Mouse (Mus musculus) forebrain, embryonic 13.5 days (tissue): Measurements from ENCODE around the gene Stn1. TPM values are rescaled to one million over a fixed set of nuclear protein-coding genes. Genes with fewer than 3 reads are reported as not detected.

Experiments
- ATAC-seq: fragments of 200-750 bp; cut with Nextera tagmentation; 2 replicates; pipeline ENCODE4 v1.8.0; 2017
- H3K27ac ChIP-seq: fragments of 300-500 bp; sonication (generic); 2 replicates; pipeline ENCODE4 v1.5.1; 2015; ENCODE audit warnings: inconsistent platforms, mild to moderate bottlenecking, moderate library complexity
- H3K27me3 ChIP-seq: fragments of 300-500 bp; sonication (generic); 2 replicates; pipeline ENCODE4 v1.6.1; 2015; ENCODE audit warnings: mild to moderate bottlenecking, inconsistent platforms
- H3K36me3 ChIP-seq: fragments of 300-500 bp; sonication (generic); 2 replicates; pipeline ENCODE4 v1.6.1; 2015; ENCODE audit warnings: mild to moderate bottlenecking, inconsistent platforms; ENCODE audit not compliant: poor library complexity, severe bottlenecking
- H3K4me1 ChIP-seq: fragments of 300-500 bp; sonication (generic); 2 replicates; pipeline ENCODE4 v1.6.1; 2015; ENCODE audit warnings: inconsistent platforms
- H3K4me2 ChIP-seq: fragments of 300-500 bp; sonication (generic); 2 replicates; pipeline ENCODE4 v1.6.1; 2015; ENCODE audit warnings: inconsistent platforms, mild to moderate bottlenecking, moderate library complexity
- H3K4me3 ChIP-seq: fragments of 300-500 bp; sonication (generic); 2 replicates; pipeline ENCODE4 v1.5.1; 2015; ENCODE audit warnings: mild to moderate bottlenecking, inconsistent platforms
- H3K9ac ChIP-seq: fragments of 300-500 bp; sonication (generic); 2 replicates; pipeline ENCODE4 v1.6.1; 2015; ENCODE audit warnings: mild to moderate bottlenecking, inconsistent platforms
- H3K9me3 ChIP-seq: fragments of 300-500 bp; sonication (generic); replicated peaks from 2 replicates; pipeline ENCODE4 v1.6.1; 2016; ENCODE audit warnings: inconsistent platforms
- WGBS: fragments of 180-500 bp; shearing (Covaris S2); methylation state at CpG from one replicate; pipeline ENCODE4 v1.1.7; 2015; 5-methylcytosine and 5-hydroxymethylcytosine counted together
- polyA plus RNA-seq: library from polyadenylated mRNA; unstranded; fragments of >200 nt; fragmentation: Nextera tagmentation; extraction: Ambion mirVana; gene quantifications from 2 replicates; pipeline ENCODE4 v1.2.1, GENCODE M21; 2015

Gene Stn1
- polyA plus RNA-seq, 1 experiment from 2014 or later = 39.0 TPM

DNA sequence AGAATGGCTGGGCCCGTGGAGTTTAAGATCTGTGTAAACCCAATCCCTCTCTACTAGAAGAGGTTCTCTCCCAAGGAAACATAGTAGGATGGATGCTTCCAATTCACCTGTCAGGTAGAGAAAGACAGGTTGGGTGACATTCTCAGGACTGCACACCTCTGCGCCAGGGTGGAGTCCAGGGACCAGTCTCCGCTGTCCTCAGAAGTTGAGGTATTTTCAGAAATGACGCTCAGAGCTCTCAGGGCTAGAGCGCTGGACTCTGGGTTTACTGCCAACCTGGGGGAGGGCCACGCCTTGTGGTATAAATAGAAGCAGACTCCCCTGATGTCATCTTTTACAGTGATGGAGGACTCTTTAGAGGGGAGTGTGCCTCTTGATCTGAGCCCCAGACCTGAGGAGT is 572 bp upstream of the Stn1 start:
- Histone ChIP-seq H3K9ac (peak overlapping the region; percentile 69; the same call in 1 of the 2 replicates), H3K9me3 (no peaks in the 10 kb centered on the region), H3K27ac (no peak overlapping the region), H3K4me1 (peaks cover 16% of the 10 kb centered on the region), H3K4me3 (peak overlapping the region; percentile 54; the same call in 1 of the 2 replicates), H3K36me3 (peaks cover 13% of the 10 kb centered on the region), H3K4me2 (peak overlapping the region; percentile 71), H3K27me3 (no peaks in the 10 kb centered on the region)
- no peak for ATAC-seq
- WGBS = 89% methylated on average over 6 of the region's 6 CpGs

- Histone ChIP-seq H3K27me3 (no peaks in the 10 kb centered on the region), H3K4me1 (peaks cover 16% of the 10 kb centered on the region), H3K27ac (peak overlapping the region; percentile 52; the same call in 1 of the 2 replicates)
Measured at GRCm38 (mm10) chr19:47536521-47537299, 597 bp downstream of the Stn1 start.

GRCm38 (mm10) chr19:47534131-47534530 is 3.2 kb downstream of the Stn1 start:
- H3K9ac ChIP-seq = no peak overlapping the region
- 74% methylated on average over 1 of the region's 1 CpGs for WGBS
- no peak overlapping the region for H3K27ac ChIP-seq
- no peak overlapping the region for H3K4me2 ChIP-seq
- H3K36me3 ChIP-seq = peaks cover 29% of the 10 kb centered on the region
- H3K4me1 ChIP-seq = peaks cover 16% of the 10 kb centered on the region
- ATAC-seq = no peak
- H3K4me3 ChIP-seq = no peak overlapping the region
- no peaks in the 10 kb centered on the region for H3K27me3 ChIP-seq
- no peaks in the 10 kb centered on the region for H3K9me3 ChIP-seq

More at GRCm38 (mm10) chr19:47536521-47537299, 597 bp downstream of the Stn1 start:
- ATAC-seq = peak; percentile 99
- peak overlapping the region; percentile 71 for H3K4me2 ChIP-seq
- H3K36me3 ChIP-seq = peaks cover 22% of the 10 kb centered on the region
- H3K9me3 ChIP-seq = no peaks in the 10 kb centered on the region
- peak overlapping the region; percentile 54 for H3K4me3 ChIP-seq
- WGBS = 5% methylated on average over 39 of the region's 39 CpGs
- H3K9ac ChIP-seq = peak overlapping the region; percentile 69

GRCm38 (mm10) chr19:47532449-47532848 is 4.9 kb downstream of the Stn1 start:
- Histone ChIP-seq H3K27me3 (no peaks in the 10 kb centered on the region), H3K4me3 (no peak overlapping the region), H3K36me3 (peaks cover 41% of the 10 kb centered on the region), H3K9me3 (no peaks in the 10 kb centered on the region), H3K27ac (no peak overlapping the region), H3K4me1 (peaks cover 11% of the 10 kb centered on the region), H3K9ac (no peak overlapping the region), H3K4me2 (no peak overlapping the region)
- ATAC-seq = no peak
- 88% methylated on average over 3 of the region's 3 CpGs for WGBS

DNA sequence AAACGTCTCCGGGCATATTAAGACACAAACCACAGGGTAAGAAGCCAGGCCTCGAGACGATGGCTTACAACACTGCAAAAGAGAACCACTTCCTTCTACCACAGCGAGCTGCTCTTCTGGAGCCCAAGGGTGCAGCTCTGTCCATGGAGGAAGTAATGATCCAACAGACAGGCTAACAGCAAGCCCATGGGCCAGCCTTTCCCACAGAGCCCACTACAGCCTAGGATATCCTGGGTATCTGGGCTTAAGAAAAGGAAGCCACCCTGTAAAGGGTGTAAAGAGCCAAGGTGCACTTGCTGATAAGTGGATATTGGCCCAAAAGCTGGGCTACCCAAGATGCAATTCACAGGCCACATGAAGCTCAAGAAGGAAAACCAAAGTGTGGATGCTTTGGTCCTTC is 6.0 kb downstream of the Stn1 start:
- peaks cover 6% of the 10 kb centered on the region for H3K4me1 ChIP-seq
- H3K4me3 ChIP-seq = no peak overlapping the region
- H3K4me2 ChIP-seq = no peak overlapping the region
- H3K9me3 ChIP-seq = no peaks in the 10 kb centered on the region
- H3K36me3 ChIP-seq = peaks cover 44% of the 10 kb centered on the region
- WGBS = 88% methylated on average over 5 of the region's 5 CpGs
- ATAC-seq = no peak
- no peaks in the 10 kb centered on the region for H3K27me3 ChIP-seq
- H3K27ac ChIP-seq = no peak overlapping the region
- no peak overlapping the region for H3K9ac ChIP-seq

DNA sequence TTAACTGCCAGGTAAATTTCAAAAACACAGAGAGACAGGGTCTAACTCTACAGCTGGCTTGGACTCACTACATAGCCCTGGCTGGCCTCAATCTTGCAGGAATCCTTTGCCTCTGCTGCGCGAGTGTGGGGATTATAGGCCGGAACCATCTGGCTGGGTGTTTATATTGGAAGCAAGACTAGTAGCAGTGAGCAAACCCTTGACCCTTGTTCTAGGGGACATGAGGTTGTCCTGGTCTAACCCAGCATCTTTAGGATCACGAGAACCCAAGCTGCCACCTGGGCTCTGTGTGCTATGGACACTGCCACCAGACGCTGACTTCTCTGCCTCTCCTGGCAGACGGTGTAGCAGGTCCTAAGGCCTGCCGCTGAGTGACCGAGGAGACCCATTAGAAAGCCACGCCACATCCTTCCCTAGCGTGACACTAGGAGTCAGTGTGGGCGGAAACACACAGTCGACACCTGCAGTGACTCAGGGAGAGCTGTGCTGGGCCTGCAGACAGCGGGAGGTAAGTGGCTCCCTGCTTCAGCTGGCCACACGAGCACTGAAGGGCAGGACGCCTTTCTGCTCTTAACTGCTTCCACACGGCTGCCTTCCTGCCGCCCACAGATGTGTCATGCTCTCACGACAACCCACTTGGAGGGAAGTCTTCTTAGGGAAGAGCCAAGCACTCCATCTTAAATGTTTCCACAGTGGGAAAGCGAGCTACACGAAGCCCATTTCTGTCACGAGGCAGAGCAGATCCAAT is 10.9 kb downstream of the Stn1 start:
- ATAC-seq = no peak
- WGBS = 85% methylated on average over 21 of the region's 21 CpGs
- Histone ChIP-seq H3K27ac (no peak overlapping the region), H3K4me1 (no peaks in the 10 kb centered on the region), H3K9ac (no peak overlapping the region), H3K4me2 (no peak overlapping the region), H3K27me3 (no peaks in the 10 kb centered on the region), H3K4me3 (no peak overlapping the region), H3K9me3 (no peaks in the 10 kb centered on the region), H3K36me3 (peaks cover 54% of the 10 kb centered on the region)

DNA sequence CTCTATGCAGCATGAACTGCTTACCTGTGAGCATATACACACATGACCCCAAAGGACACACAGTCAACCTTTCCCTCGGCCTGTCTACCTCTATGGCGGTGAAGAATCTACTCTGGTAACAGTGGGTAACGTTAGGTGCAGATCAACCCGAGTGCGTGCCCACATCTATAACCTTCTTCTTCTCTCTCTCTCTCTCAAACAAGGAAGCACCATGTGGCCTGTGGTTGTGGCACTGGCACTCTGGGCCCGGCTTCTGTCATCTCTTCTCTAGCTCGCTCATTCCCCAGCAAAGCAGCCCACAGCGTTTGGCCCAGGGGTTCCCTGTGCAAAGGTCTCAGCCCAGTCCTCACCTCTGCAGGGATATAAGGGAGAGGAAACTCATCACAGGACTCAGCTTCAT is 12.4 kb downstream of the Stn1 start:
- Histone ChIP-seq H3K9ac (no peak overlapping the region), H3K27ac (no peak overlapping the region), H3K27me3 (no peaks in the 10 kb centered on the region), H3K4me3 (no peak overlapping the region), H3K36me3 (peaks cover 48% of the 10 kb centered on the region), H3K4me1 (no peaks in the 10 kb centered on the region), H3K4me2 (no peak overlapping the region), H3K9me3 (no peaks in the 10 kb centered on the region)
- no peak for ATAC-seq
- WGBS = 94% methylated on average over 8 of the region's 8 CpGs

GRCm38 (mm10) chr19:47521403-47521802 is 15.9 kb downstream of the Stn1 start:
- no peak overlapping the region for H3K27ac ChIP-seq
- WGBS = 85% methylated on average over 5 of the region's 5 CpGs
- no peaks in the 10 kb centered on the region for H3K9me3 ChIP-seq
- H3K36me3 ChIP-seq = peaks cover 33% of the 10 kb centered on the region
- no peaks in the 10 kb centered on the region for H3K27me3 ChIP-seq
- no peak overlapping the region for H3K4me2 ChIP-seq
- 0 out of 2 replicates have a peak, but pooled peaks cover 9% of the 10 kb centered on the region for H3K4me1 ChIP-seq
- no peak for ATAC-seq
- H3K9ac ChIP-seq = no peak overlapping the region
- no peak overlapping the region for H3K4me3 ChIP-seq

GRCm38 (mm10) chr19:47519163-47519893 is 18.0 kb downstream of the Stn1 start:
- H3K4me2 ChIP-seq = no peak overlapping the region
- H3K9me3 ChIP-seq = no peaks in the 10 kb centered on the region
- no peak overlapping the region for H3K27ac ChIP-seq
- ATAC-seq = no peak
- no peak overlapping the region for H3K9ac ChIP-seq
- WGBS = 89% methylated on average over 8 of the region's 8 CpGs
- H3K36me3 ChIP-seq = peaks cover 46% of the 10 kb centered on the region
- no peaks in the 10 kb centered on the region for H3K27me3 ChIP-seq
- H3K4me3 ChIP-seq = no peak overlapping the region
- H3K4me1 ChIP-seq = 0 out of 2 replicates have a peak, but pooled peaks cover 9% of the 10 kb centered on the region

- 79% methylated on average over 24 of the region's 24 CpGs for WGBS
- H3K4me2 ChIP-seq = no peak overlapping the region
- H3K27ac ChIP-seq = no peak overlapping the region
- no peak overlapping the region for H3K9ac ChIP-seq
- peaks cover 41% of the 10 kb centered on the region for H3K36me3 ChIP-seq
- H3K4me3 ChIP-seq = no peak overlapping the region
- no peak for ATAC-seq
- no peaks in the 10 kb centered on the region for H3K9me3 ChIP-seq
- H3K27me3 ChIP-seq = no peaks in the 10 kb centered on the region
- H3K4me1 ChIP-seq = 0 out of 2 replicates have a peak, but pooled peaks cover 9% of the 10 kb centered on the region
Measured at GRCm38 (mm10) chr19:47518475-47519162, 18.7 kb downstream of the Stn1 start.

DNA sequence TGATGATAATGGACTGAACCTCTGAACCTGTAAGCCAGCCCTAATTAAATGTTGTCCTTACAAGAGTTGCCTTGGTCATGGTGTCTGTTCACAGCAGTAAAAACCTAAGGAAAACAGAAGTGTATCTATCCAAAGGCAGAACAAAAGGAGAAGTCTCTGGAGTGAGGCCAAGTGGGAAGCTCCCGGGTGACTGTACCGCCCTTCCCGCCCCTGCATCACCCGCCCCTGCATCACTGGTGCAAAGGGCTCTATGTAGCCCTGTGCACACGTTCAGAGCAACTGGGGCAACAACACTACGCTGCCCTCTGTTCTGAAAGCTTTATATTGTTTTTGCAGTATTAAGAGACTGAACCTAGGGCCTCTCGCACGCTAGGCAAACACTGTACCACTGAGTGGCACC is 19.7 kb downstream of the Stn1 start:
- Histone ChIP-seq H3K4me2 (no peak overlapping the region), H3K9me3 (no peaks in the 10 kb centered on the region), H3K4me1 (0 out of 2 replicates have a peak, but pooled peaks cover 9% of the 10 kb centered on the region), H3K9ac (no peak overlapping the region), H3K4me3 (no peak overlapping the region), H3K36me3 (peaks cover 40% of the 10 kb centered on the region), H3K27ac (no peak overlapping the region), H3K27me3 (no peaks in the 10 kb centered on the region)
- ATAC-seq = 0 out of 2 replicates have a peak, but pooled peaks have one; percentile 30
- WGBS = 67% methylated on average over 8 of the region's 8 CpGs
